Mouse (Mus musculus): ENCODE data around the gene Maz.

DNA sequence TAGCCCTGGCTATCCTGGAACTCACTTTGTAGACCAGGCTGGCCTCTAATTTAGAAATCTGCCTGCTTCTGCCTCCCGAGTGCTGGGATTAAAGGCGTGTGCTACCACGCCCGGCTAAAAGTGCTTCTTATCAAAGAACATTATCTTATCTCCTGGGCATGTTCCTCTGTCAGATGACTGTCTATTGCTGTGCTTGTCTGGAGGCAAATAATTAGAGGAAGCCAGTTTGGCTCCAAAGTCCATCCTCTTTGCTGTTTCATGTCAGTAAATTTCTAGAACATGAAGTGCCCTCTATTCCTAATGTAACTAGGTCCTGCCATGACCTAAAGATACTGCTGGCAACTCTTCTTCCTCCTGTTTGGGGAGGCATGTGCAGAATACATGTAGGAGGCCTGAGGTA, 44.8 kb downstream of the Maz start:
- no peak for TF ChIP-seq POLR2A (IDR thresholded peaks at IDR 0.05; ENCODE audit: borderline replicate concordance, extremely low read depth, insufficient read depth, insufficient read length, poor library complexity, severe bottlenecking)
- TF ChIP-seq CTCF (IDR thresholded peaks at IDR 0.05; ENCODE audit: borderline replicate concordance, extremely low read depth, insufficient read depth, insufficient read length): no peak

All from brain, embryonic 14.5 days (tissue).